Mouse (Mus musculus) NIH3T3 (cell line): ENCODE results near the gene Ccdc155.

Experiments
- DNase-seq: peaks from one replicate; pipeline ENCODE4 v3.0.0-alpha.2; 2012; ENCODE audit warnings: low read depth

Gene Ccdc155

GRCm38 (mm10) chr7:45191161-45191560 is 13.5 kb downstream of the Ccdc155 start:
- DNase-seq, result no peak

GRCm38 (mm10) chr7:45190186-45190585 is 14.5 kb downstream of the Ccdc155 start:
- peak; percentile 35 for DNase-seq

- DNase-seq, result no peak
These were observed 15.1 kb downstream of the Ccdc155 start for GRCm38 (mm10) chr7:45189600-45189999.

GRCm38 (mm10) chr7:45185921-45186320 is 18.8 kb downstream of the Ccdc155 start:
- DNase-seq, result no peak

- no peak for DNase-seq
These were observed 21.0 kb downstream of the Ccdc155 start for GRCm38 (mm10) chr7:45183672-45184071.

- no peak for DNase-seq
These were observed 22.1 kb downstream of the Ccdc155 start for GRCm38 (mm10) chr7:45182606-45183005.

- peak; percentile 25 for DNase-seq
These were observed 22.5 kb downstream of the Ccdc155 start for GRCm38 (mm10) chr7:45182199-45182601.

- no peak for DNase-seq
These were observed 23.2 kb downstream of the Ccdc155 start for GRCm38 (mm10) chr7:45181540-45181939.

- no peak for DNase-seq
These were observed 23.7 kb downstream of the Ccdc155 start, which contains the start of gene Pth2 for GRCm38 (mm10) chr7:45180896-45181477. Gene Pth2 (plus strand): TSS chr7:45180995.

- DNase-seq, result no peak
These were observed 25.2 kb downstream of the Ccdc155 start, which contains the start of gene Gfy for GRCm38 (mm10) chr7:45179469-45179868. Gene Gfy (minus strand): TSS chr7:45179569.

GRCm38 (mm10) chr7:45178550-45178949 is 26.1 kb downstream of the Ccdc155 start:
- DNase-seq, result no peak

- DNase-seq, result no peak
These were observed 28.3 kb downstream of the Ccdc155 start for GRCm38 (mm10) chr7:45176356-45176755.

- DNase-seq, result no peak
These were observed 28.8 kb downstream of the Ccdc155 start for GRCm38 (mm10) chr7:45175929-45176328.

GRCm38 (mm10) chr7:45175398-45175797 is 29.3 kb downstream of the Ccdc155 start:
- DNase-seq, result no peak

GRCm38 (mm10) chr7:45174567-45175280 is 30.0 kb downstream of the Ccdc155 start:
- no peak for DNase-seq

- peak; percentile 75 for DNase-seq
These were observed 30.9 kb downstream of the Ccdc155 start for GRCm38 (mm10) chr7:45173772-45174171.

- DNase-seq, result peak; percentile 35
These were observed 31.7 kb downstream of the Ccdc155 start for GRCm38 (mm10) chr7:45172974-45173373.

- no peak for DNase-seq
These were observed 35.2 kb downstream of the Ccdc155 start for GRCm38 (mm10) chr7:45169495-45169894.

- no peak for DNase-seq
These were observed 36.0 kb downstream of the Ccdc155 start for GRCm38 (mm10) chr7:45168656-45169055.

- no peak for DNase-seq
These were observed 36.8 kb downstream of the Ccdc155 start for GRCm38 (mm10) chr7:45167761-45168445.

GRCm38 (mm10) chr7:45166950-45167401 is 37.7 kb downstream of the Ccdc155 start:
- DNase-seq, result no peak

- no peak for DNase-seq
These were observed 39.0 kb downstream of the Ccdc155 start for GRCm38 (mm10) chr7:45165701-45166100.

- DNase-seq, result no peak
These were observed 39.9 kb downstream of the Ccdc155 start for GRCm38 (mm10) chr7:45164833-45165232.
